Mouse (Mus musculus) brain, embryonic 14.5 days (tissue): Measurements from ENCODE around the gene Olfr193.

Experiments
- CTCF ChIP-seq: fragments of 200-500 bp; IDR thresholded peaks from 2 replicates; pipeline ENCODE4 v1.5.1; 2012; ENCODE audit warnings: inconsistent platforms, mild to moderate bottlenecking, moderate library complexity, borderline replicate concordance; ENCODE audit not compliant: insufficient read depth, insufficient read length; ENCODE audit errors: extremely low read depth
- POLR2A ChIP-seq: fragments of 200-500 bp; IDR thresholded peaks from 2 replicates; pipeline ENCODE4 v1.6.1; 2012; ENCODE audit warnings: mild to moderate bottlenecking, inconsistent platforms, borderline replicate concordance; ENCODE audit not compliant: poor library complexity, insufficient read depth, insufficient read length, severe bottlenecking; ENCODE audit errors: extremely low read depth

DNA sequence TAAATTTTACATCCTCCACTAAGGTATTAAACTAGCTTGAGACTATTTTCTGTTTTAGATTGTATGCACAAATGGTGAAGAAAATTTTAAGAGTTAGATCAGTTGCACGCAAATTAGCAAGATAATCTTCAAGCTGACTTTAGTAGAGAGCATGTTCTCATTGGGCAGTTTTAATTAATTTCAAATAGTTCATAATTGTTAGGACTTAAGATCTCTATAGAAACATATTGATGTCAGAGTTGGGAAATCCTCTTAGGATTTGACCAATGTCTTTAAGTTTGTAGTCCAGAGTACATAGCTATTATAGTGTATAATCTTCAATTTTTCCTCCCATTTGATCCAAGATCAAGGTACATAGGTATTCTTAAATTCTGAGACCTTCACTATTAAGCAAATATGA is 35.1 kb upstream of the Olfr193 start, which contains the start of gene Olfr195:
- TF ChIP-seq CTCF (no peak), POLR2A (no peak)
